Mouse (Mus musculus) neural tube, embryonic 10.5 days (tissue): ENCODE measurements around the gene Ccdc60.
"Not testable (repeated sequence)": the region's sequence is repeated elsewhere in the genome, so short reads cannot be mapped to it uniquely, and the experiment has no call there.

Experiments
- DNase-seq: peaks from one replicate; pipeline ENCODE4 v3.0.0-alpha.2; 2017; ENCODE audit warnings: low spot score; ENCODE audit errors: extremely low spot score

The Ccdc60 gene

GRCm38 (mm10) chr5:116194499-116194898 lies 94.3 kb downstream of the Ccdc60 start:
- no peak for DNase-seq

GRCm38 (mm10) chr5:116192693-116193092 lies 96.1 kb downstream of the Ccdc60 start:
- DNase-seq = no peak

DNA sequence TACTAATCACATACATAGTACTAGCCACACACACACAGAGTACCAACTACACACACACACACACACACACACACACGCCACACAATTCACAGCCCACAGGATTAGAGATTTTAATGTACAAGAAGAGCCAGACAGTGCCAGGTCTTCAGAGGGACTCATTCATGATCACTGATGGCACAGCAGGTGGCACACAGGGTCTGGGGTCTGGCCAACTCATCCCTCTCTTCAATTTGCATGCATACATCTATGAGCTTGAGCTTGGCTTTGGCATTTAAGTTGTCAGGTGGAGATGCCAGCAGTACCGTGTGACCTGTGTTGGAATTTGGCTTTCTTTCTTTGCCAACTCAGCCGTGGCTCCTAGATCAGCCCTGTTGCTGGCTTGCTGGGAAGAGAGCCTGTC lies 97.2 kb downstream of the Ccdc60 start:
- DNase-seq = no peak

GRCm38 (mm10) chr5:116189818-116190217 lies 99.0 kb downstream of the Ccdc60 start:
- no peak for DNase-seq

GRCm38 (mm10) chr5:116180594-116180993 lies 108.2 kb downstream of the Ccdc60 start:
- DNase-seq = no peak

DNA sequence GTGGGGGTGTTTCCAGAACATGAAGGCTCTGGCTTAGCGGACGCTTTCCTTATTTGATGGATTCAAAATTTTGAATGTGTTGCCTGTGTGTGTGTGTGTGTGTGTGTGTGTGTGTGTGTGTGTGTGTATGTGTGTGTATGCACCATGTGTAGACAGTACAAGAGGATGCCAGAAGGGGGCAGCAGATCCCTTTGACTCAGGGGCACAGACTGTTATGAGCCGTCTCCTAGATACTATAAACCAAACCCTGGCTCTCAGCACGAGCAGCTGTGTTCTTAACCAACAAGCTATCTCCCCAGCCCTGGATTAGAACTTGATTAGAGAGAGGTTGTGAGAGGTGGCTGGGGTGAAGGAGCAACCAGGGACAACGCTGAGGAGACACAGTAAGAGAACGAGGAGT lies 117.1 kb downstream of the Ccdc60 start:
- no peak for DNase-seq

DNA sequence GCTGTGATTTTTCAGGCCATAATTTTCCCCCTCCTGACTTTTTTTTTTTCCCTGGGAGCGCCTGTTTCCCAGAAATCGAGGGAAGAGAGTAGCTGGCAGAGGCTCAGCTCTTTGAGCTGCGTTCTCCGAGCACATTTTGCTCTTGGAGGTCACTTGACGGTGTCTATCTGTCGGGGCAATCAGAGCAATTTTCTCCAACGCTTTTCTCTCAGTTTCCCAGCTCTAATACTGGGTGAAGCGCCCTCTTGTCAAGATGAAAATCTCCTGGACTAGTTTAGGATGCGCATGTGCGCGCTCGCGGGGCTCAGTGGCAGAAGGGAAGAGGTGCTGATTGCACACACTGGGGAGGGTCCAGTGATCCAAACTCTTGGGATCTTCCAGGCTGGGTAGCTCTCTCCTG lies 121.8 kb downstream of the Ccdc60 start:
- no peak for DNase-seq

GRCm38 (mm10) chr5:116165203-116165888 lies 123.4 kb downstream of the Ccdc60 start:
- DNase-seq = no peak

GRCm38 (mm10) chr5:116154811-116155210 lies 134.0 kb downstream of the Ccdc60 start:
- DNase-seq = no peak

- DNase-seq = not testable (repeated sequence)
Observed at GRCm38 (mm10) chr5:116146446-116146845, 142.3 kb downstream of the Ccdc60 start.

DNA sequence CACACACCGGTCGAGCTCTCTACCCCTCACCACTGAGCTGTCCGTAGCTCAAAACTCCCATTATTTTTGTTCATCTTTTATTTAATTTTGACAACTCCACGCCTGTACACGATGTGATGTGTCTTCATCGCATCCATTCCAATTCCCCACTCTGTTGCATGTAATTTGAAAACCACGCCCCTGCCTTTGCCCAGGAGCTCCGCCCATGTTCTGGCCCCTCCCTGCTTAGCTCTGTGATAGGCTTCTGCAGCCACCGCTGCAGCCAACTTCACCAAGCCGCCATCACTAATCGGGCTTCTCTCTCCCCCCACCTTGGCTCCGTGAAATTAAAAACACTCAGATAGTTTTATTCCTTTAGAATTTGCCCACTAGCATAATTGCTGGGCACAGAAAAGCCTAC lies 144.1 kb downstream of the Ccdc60 start:
- DNase-seq = no peak

- no peak for DNase-seq
Observed at GRCm38 (mm10) chr5:116140682-116141081, 148.1 kb downstream of the Ccdc60 start.

DNA sequence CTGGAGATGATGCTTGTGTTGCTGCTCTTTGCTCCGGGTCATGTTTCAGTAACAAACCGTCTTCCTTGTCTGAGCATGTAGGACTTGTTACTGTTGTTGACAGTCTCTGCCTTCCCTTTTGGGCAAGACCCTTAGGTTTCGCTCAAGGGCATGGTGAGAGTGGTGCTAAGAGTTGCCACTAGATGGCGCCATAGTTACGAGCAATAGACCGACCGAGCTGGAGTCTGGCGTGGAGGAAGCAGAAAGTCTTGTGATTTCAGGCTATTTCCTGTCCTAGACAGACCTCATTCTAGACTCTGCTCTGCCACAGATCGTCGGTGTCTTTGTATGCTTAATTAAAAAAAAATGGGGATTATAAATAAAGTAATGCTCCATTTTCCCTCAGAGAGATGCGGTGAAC lies 165.4 kb downstream of the Ccdc60 start:
- peak; percentile 81 for DNase-seq

- peak; percentile 55 for DNase-seq
Observed at GRCm38 (mm10) chr5:116116567-116116966, 172.2 kb downstream of the Ccdc60 start.

DNA sequence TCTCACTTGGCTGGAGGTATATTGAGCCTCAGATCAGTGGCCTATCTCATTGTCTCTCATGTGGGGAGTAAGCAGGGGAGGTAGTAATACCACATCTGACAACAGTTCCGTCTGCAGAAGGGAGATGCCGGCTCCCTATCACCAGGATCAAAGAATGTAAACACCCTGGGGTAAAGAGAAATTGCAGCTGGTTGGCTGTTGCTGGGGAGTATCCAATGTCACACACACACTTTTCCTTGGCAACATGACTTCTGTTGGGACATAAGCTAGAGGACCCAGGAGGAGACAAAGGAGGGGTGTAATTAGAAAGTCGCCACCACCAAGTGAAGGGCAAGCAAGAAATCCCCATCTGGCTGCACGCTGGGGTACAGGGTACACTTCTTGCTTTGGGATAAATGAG lies 172.7 kb downstream of the Ccdc60 start:
- DNase-seq = no peak

- no peak for DNase-seq
Observed at GRCm38 (mm10) chr5:116115071-116115834, 173.5 kb downstream of the Ccdc60 start.

DNA sequence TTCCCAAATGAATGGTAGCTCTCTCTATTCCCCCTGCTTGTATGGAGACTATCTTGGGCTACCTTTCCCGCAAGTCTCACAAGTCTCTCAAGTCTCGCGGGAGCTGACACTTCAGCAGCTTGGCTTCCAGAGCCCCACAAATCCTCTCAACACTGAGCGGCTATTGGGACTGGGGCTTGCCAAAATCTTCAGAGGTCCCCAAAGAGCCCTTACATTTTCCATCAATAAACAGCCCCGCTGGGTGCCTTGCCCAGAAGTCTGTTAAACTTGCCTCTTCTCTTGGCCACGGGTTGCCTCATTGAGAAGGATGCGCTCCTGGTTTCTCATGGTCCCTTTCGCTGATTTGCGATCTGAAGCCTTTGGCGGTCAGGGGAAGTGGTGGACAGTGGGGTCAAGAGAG lies 180.1 kb downstream of the Ccdc60 start:
- DNase-seq = no peak

DNA sequence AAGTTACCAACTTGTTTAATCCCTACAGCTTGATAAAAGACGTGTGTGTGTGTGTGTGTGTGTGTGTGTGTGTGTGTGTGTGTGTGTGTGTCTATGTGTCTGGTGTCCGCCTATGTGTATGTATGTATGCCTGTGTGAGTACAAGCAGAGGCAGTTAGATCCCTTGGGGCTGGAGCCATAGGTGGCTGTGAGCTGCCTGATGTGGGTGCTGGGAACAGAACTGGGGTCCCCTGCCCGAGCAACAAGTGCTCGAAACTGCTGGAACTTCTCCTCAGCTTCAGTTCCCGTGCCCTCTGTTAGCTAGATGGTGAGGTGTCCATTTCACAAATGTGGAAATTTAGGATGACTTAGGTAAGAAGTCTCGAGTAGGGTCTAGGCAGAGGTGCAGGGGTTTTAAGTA lies 204.6 kb downstream of the Ccdc60 start:
- no peak for DNase-seq

DNA sequence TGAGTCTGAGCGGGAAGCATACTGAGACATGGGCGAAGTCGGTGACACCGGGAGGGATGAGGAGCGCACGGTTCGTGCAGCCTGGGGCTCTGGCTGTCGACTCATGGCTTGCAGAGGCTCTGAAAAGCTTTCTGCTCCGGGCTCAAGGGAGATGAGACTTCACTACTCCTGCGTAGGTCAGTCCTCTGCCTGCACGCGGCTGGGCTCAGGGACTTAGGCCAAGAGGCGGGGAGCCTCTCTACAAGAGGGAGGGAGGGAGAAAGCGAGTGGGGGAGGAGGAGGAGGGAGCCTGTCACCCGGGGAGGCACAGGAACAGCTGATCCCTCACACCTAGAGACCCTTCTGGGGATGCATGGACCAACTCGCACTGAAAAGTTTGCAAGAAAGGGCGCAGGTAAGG lies 205.7 kb downstream of the Ccdc60 start, which contains the start of gene Tmem233:
Tmem233 (minus strand) TSS at position 164 of the 400 bp plus-strand sequence.
- no peak for DNase-seq

GRCm38 (mm10) chr5:116082241-116082900 lies 206.4 kb downstream of the Ccdc60 start:
- DNase-seq = no peak

DNA sequence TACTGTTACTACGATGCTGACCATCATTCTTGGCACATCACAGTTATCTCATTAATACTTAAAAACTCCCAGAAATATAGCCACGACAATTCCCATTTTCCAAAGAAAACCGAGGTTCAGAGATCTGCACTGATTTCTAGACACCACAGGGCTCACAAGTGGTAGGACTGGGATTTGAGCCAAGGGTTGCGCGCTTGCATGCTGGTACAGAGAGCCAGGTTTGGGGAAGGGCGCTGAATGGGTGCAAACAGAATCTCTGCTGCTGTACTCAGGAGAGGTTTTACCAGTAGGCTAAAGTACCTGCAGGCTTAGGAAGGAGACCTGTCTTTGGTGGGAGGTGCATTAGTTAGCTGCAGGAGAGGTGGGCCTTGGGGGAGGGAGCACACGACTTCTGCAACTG lies 207.2 kb downstream of the Ccdc60 start:
- DNase-seq = no peak

DNA sequence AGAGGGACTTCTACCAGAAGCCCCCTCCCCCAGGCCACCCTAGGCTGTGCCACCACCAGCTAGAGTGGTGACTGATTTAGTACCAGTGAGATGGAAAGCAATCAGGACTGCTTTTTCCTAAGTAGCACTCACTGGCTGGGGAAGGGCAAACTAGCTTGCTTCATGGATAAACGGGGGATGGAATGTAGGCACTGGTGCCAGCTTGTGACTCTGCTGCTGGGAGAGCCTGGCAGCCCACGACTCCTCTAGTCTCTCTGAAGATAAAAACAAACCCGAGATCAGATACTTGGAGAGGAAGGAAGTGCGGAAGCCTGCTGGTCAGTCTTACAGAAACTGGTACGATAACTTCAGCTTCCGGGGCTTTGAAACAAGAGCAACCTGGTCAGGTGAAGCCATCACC lies 208.0 kb downstream of the Ccdc60 start:
- DNase-seq = no peak
